Mouse (Mus musculus): ENCODE measurements at regions not wholly inside any gene's neighbourhood (a gene's known extent, or its start where the extent isn't known, plus 50 kb on each side); places are given as distances from the start of the nearest gene placed in this dataset.

DNA sequence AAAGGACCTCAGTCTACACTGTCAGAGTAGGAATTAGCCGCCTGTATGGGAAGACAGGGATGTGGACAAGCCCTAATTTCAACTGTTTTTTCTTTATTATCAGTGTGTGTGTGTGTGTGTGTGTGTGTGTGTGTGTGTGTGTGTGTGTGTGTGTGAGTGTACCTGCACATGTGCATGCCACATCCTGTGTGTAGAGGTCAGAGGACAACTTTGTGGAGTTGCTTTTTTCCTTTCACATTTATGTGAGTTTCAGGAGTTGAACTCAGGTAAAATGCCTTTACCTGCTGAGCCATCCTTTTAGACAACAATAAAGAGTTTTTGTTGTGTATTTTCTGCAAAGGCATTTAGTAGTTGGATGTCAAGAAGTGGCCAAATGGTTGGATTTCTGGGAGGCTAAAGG is 2606.8 kb downstream of the Gm37988 start:
- H3K4me3 ChIP-seq (replicated peaks; ENCODE audit: control insufficient read depth, low read depth, low read length), result no peak overlapping the region
- TF ChIP-seq POLR2A (IDR thresholded peaks at IDR 0.05; ENCODE audit: borderline replicate concordance, control insufficient read depth, low read depth, low read length) (no peak), CTCF (IDR thresholded peaks at IDR 0.05; ENCODE audit: control insufficient read depth, insufficient read depth, low read length) (no peak)
- no peak overlapping the region for H3K27ac ChIP-seq (ENCODE audit: control insufficient read depth, insufficient read depth, low read depth, low read length, poor library complexity)
- WGBS, result 75% methylated on average over 1 of the region's 1 CpGs
- H3K4me1 ChIP-seq (ENCODE audit: control insufficient read depth, insufficient read depth, low read length), result no peaks in the 10 kb centered on the region

DNA sequence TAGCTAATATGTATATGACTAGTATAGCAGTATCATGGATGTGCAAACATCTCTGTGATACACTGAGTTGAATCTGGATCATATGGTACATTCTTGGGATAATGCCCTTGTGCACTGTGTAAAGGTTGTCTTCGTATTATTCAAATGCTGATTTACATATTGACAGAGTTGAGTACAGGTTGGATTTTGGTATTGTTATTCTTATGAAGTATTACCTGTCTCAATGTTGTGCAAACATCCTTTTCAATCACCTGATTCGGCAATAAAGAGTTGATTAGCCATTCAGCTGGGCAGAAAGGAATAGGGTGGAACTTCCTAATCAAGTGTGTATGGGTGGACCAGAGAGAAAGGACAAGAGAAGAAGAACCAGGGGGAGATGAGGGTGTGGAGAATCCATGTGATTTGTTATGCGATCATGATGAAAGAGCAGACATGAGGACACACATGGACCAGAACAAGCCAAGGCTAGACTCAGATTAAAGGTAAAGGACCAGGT is 2644.0 kb downstream of the Gm37988 start:
- Histone ChIP-seq H3K4me3 (replicated peaks; ENCODE audit: control insufficient read depth, low read depth, low read length) (no peak overlapping the region), H3K4me1 (ENCODE audit: control insufficient read depth, insufficient read depth, low read length) (no peaks in the 10 kb centered on the region), H3K27ac (ENCODE audit: control insufficient read depth, insufficient read depth, low read depth, low read length, poor library complexity) (no peak overlapping the region)
- 74% methylated on average over 3 of the region's 3 CpGs for WGBS
- TF ChIP-seq CTCF (IDR thresholded peaks at IDR 0.05; ENCODE audit: control insufficient read depth, insufficient read depth, low read length), result no peak
- no peak for TF ChIP-seq POLR2A (IDR thresholded peaks at IDR 0.05; ENCODE audit: borderline replicate concordance, control insufficient read depth, low read depth, low read length)

DNA sequence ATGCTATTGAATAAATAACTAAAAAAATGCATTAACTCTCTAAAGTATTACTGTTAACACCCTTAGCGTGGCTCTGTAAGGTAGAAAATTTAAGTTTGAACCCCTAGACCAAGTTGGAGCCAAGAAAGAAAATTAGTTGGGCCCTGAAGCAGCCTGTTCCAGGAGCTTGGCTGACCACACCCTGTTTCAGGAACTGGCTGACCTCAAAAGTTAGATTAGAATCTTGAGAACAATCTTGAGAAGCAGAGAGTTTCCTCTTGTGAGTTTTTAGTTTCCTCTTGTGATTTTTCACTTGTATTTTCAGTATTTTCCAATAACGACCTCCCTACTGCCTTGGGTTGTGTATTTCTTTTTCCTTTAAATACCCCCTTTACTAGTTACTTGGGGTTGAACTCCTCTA is 2647.2 kb downstream of the Gm37988 start:
- H3K4me1 ChIP-seq (ENCODE audit: control insufficient read depth, insufficient read depth, low read length), result no peaks in the 10 kb centered on the region
- 10% methylated on average over 2 of the region's 2 CpGs for WGBS
- no peak overlapping the region for H3K27ac ChIP-seq (ENCODE audit: control insufficient read depth, insufficient read depth, low read depth, low read length, poor library complexity)
- no peak overlapping the region for H3K4me3 ChIP-seq (replicated peaks; ENCODE audit: control insufficient read depth, low read depth, low read length)
- TF ChIP-seq CTCF (IDR thresholded peaks at IDR 0.05; ENCODE audit: control insufficient read depth, insufficient read depth, low read length) (no peak), POLR2A (IDR thresholded peaks at IDR 0.05; ENCODE audit: borderline replicate concordance, control insufficient read depth, low read depth, low read length) (no peak)

DNA sequence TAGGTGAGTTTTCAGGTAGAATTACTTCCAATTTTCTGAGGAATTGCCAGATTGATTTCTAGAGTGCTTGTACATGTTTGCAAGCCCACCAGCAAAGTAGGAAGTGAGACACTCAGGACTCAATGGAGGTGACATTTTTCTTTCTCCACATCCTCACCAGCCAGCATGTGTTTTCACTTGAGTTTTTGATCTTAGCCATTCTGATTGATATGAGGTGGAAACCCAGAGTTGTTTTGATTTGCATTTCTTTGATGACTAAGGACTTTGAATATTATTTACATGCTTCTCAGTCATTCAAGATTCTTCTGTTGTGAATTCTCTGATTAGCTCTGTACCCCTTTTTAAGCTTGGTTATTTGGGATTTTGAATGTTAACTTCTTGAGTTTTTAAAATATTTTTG is 2650.2 kb downstream of the Gm37988 start:
- Histone ChIP-seq H3K4me1 (ENCODE audit: control insufficient read depth, insufficient read depth, low read length) (no peaks in the 10 kb centered on the region), H3K4me3 (replicated peaks; ENCODE audit: control insufficient read depth, low read depth, low read length) (no peak overlapping the region), H3K27ac (ENCODE audit: control insufficient read depth, insufficient read depth, low read depth, low read length, poor library complexity) (no peak overlapping the region)
- TF ChIP-seq CTCF (IDR thresholded peaks at IDR 0.05; ENCODE audit: control insufficient read depth, insufficient read depth, low read length), result no peak
- TF ChIP-seq POLR2A (IDR thresholded peaks at IDR 0.05; ENCODE audit: borderline replicate concordance, control insufficient read depth, low read depth, low read length), result no peak

DNA sequence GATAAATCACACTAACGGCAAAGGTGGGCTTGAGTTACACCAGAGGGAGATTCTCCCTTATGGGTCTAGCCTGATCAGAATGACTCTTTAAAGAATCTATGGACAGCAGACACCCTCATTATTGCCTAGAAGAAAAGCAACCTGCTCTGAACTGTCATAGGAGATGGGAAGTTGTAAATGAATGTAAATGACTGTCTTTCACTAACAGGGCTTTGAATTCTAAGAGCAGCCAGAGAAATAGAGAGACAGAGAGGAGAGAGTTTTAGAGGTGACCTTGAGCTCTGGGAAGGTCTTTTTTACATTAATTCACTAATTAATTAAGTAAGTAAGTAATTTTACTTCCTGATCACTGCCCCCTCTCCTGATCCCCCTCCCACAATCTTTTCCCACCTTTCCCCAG is 2686.4 kb downstream of the Gm37988 start:
- no peaks in the 10 kb centered on the region for H3K4me1 ChIP-seq (ENCODE audit: control insufficient read depth, insufficient read depth, low read length)
- no peak overlapping the region for H3K4me3 ChIP-seq (replicated peaks; ENCODE audit: control insufficient read depth, low read depth, low read length)
- TF ChIP-seq POLR2A (IDR thresholded peaks at IDR 0.05; ENCODE audit: borderline replicate concordance, control insufficient read depth, low read depth, low read length) (no peak), CTCF (IDR thresholded peaks at IDR 0.05; ENCODE audit: control insufficient read depth, insufficient read depth, low read length) (no peak)
- no peak overlapping the region for H3K27ac ChIP-seq (ENCODE audit: control insufficient read depth, insufficient read depth, low read depth, low read length, poor library complexity)
- 83% methylated on average over 1 of the region's 1 CpGs for WGBS

DNA sequence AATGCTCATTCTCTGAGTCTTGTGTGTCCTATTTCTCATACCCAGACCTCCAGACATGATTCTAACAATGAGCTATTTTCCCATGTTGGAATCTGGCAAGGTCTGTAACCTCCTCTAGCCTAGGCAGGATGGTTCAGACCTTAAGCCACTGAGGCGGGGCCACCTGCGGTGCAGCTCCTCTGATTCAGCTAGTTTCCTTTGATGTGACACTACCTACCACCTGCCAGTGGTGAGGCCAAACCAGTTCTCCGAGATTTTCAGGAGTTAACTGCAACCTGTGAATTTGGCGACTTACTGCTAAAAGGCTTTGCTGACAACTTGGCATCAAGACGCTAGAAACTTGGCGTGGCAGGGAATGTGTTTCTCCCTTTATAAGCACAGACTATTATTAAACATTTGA is 2691.3 kb downstream of the Gm37988 start:
- WGBS, result 79% methylated on average over 6 of the region's 6 CpGs
- no peaks in the 10 kb centered on the region for H3K4me1 ChIP-seq (ENCODE audit: control insufficient read depth, insufficient read depth, low read length)
- no peak for TF ChIP-seq POLR2A (IDR thresholded peaks at IDR 0.05; ENCODE audit: borderline replicate concordance, control insufficient read depth, low read depth, low read length)
- TF ChIP-seq CTCF (IDR thresholded peaks at IDR 0.05; ENCODE audit: control insufficient read depth, insufficient read depth, low read length), result no peak
- no peak overlapping the region for H3K27ac ChIP-seq (ENCODE audit: control insufficient read depth, insufficient read depth, low read depth, low read length, poor library complexity)
- no peak overlapping the region for H3K4me3 ChIP-seq (replicated peaks; ENCODE audit: control insufficient read depth, low read depth, low read length)

DNA sequence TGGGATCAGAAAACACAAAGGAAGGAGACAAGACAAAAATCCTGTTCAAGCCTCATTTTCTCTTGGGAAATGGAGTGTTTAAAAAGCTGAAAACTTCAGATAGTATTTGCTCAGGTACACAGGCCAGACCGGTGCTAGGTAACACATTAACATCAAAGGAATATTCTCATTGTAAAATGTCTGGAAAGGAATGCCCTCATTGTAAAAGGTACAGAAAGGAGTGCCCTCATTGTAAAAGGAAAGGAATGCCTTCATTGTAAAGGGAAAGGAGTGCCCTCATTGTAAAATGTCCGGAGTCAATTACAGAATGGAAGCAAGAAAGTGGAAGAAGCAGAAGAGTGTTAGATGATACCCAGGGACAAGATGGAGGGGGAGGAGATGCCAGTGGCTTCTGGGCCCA is 2694.7 kb downstream of the Gm37988 start:
- WGBS, result 88% methylated on average over 2 of the region's 2 CpGs
- TF ChIP-seq POLR2A (IDR thresholded peaks at IDR 0.05; ENCODE audit: borderline replicate concordance, control insufficient read depth, low read depth, low read length), result no peak
- Histone ChIP-seq H3K27ac (ENCODE audit: control insufficient read depth, insufficient read depth, low read depth, low read length, poor library complexity) (no peak overlapping the region), H3K4me3 (replicated peaks; ENCODE audit: control insufficient read depth, low read depth, low read length) (no peak overlapping the region), H3K4me1 (ENCODE audit: control insufficient read depth, insufficient read depth, low read length) (no peaks in the 10 kb centered on the region)

DNA sequence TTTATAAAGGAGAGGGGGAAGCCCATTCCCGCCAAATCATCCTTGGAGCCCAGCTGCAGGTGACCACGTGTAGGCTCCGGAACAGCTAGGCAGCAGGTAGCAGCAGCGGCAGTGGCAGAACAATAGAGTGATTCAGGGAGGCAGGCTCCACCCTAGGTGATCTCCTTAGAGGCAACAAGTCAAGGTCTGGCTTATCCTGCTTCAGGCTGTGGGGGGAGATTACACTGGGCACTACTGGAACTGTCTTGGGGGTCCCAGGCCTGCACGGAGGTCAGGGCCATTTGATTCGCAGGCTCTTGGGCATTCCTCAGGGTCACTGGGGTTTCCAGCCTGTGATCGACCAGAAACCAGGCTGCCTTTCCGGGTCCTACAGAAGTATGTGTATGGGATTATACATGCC is 2711.1 kb downstream of the Gm37988 start:
- Histone ChIP-seq H3K27ac (ENCODE audit: control insufficient read depth, insufficient read depth, low read depth, low read length, poor library complexity) (no peak overlapping the region), H3K4me1 (ENCODE audit: control insufficient read depth, insufficient read depth, low read length) (no peaks in the 10 kb centered on the region), H3K4me3 (replicated peaks; ENCODE audit: control insufficient read depth, low read depth, low read length) (no peak overlapping the region)
- WGBS, result 78% methylated on average over 8 of the region's 8 CpGs
- TF ChIP-seq POLR2A (IDR thresholded peaks at IDR 0.05; ENCODE audit: borderline replicate concordance, control insufficient read depth, low read depth, low read length) (no peak), CTCF (IDR thresholded peaks at IDR 0.05; ENCODE audit: control insufficient read depth, insufficient read depth, low read length) (no peak)

DNA sequence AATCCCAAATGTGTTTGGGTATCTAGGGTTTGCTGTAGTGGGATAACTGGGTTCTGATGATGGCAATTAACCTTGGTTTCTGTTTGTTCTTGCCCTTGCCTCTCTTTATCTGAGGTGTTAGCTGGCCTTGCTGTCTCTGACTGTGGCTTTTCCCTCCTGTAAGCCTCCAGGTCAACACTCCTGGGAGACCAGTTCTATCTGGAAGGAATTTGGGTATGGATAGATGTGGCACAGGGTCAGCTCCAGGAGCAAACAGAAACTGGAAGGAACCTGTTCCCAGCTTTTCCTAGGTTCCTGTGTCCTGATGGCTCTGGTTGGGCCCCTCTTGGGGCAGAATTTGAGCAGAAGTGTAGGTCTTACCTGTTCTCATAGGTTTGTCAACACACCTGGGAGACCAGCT is 2725.8 kb downstream of the Gm37988 start:
- TF ChIP-seq CTCF (IDR thresholded peaks at IDR 0.05; ENCODE audit: control insufficient read depth, insufficient read depth, low read length), result no peak
- TF ChIP-seq POLR2A (IDR thresholded peaks at IDR 0.05; ENCODE audit: borderline replicate concordance, control insufficient read depth, low read depth, low read length), result no peak
- Histone ChIP-seq H3K4me3 (replicated peaks; ENCODE audit: control insufficient read depth, low read depth, low read length) (no peak overlapping the region), H3K4me1 (ENCODE audit: control insufficient read depth, insufficient read depth, low read length) (no peaks in the 10 kb centered on the region), H3K27ac (ENCODE audit: control insufficient read depth, insufficient read depth, low read depth, low read length, poor library complexity) (no peak overlapping the region)
